Comparison of ENCODE assay signal across 11 mouse cellular contexts in genomic region chr9:115430271-115430670, GRCm38 (mm10).
"Had no signal": no experiment of that assay in that cellular context is flagged by ENCODE, and none has a peak within 500 bp of the region (broad histone marks: within the 10 kb centered on the region; RNA-seq: fewer than 3 reads in every experiment).

No protein-coding gene starts in this region.

- ATAC-seq: intestine, embryonic 15.5 days; liver, postnatal 0 days had no signal

- DNase-seq: kidney, adult 18-20 months; kidney, postnatal 10 days; kidney, postnatal 4 days; liver; liver, embryonic 13.5 days; liver, postnatal 0 days; lung, postnatal 10 days; spleen, adult 18-20 months; thymus, adult 2 months; thymus, postnatal 25 days had no signal
